Mouse (Mus musculus): ENCODE data around the gene Opa1. TPM values are rescaled to one million over a fixed set of nuclear protein-coding genes. Genes with fewer than 3 reads are reported as not detected.
A peak's percentile ranks its signal among the peaks of the same experiment; 100 is the strongest.

Gene Opa1
- 19.5 and 44.0 TPM in 2 replicates for polyA plus RNA-seq (2014; fragmentation: Nextera tagmentation; extraction: Ambion mirVana)

DNA sequence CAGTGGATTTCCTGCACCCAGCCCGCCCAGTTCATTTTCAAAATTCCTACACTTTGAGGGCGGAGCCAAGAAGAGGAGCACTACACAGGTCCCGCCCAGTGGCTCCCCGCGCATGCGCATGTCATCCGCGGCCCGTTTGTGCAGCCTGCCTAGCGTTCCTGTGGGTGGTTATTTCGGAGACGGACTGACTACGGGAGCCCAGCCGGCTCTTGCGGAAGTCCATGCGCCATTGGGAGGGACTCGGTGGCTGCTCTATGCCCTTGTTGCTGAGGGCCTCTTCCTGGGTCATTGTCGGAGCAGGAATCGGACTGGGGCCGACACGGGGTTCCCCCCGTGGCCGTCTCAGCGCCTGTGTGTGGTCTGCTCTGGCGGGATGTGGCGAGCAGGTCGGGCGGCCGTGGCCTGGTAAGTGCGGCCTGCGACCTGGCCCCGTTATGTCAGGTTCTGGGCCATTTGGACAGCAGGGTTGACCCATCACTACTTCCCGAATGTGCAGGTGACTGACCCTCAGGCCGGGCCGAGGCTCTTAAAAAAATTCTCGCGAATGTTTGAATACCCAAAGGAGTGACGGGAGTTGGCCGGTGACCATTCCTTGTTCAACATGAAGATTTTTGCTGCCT is at the start of gene Opa1:
Gene Opa1 (plus strand): TSS at position 168 of the 620 bp plus-strand sequence.
- under 1% methylated on average over 39 of the region's 39 CpGs for WGBS
- H3K27ac ChIP-seq (ENCODE audit: low read depth, low read length): no peak within 1 kb of the TSS

DNA sequence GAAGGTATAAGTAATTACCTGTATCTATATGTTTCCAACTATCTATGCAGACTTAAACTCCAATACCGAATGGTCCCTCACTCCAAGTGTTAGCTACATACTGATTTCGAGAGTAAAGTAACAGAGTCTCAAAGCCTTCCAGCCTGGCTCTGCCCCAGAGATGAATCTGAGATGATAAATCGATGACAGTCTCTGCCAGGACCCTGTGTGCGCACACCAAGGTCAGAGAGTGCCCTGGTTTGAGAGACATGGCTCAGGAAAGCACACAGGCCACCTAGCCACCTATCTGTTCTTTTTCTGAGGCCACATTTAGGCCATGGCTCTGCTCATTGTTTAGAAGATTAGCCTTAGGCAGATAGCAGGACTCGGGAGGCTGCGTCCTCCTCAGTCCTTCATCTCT is 45.5 kb upstream of the Opa1 start:
- H3K27me3 ChIP-seq (ENCODE audit: control insufficient read depth, insufficient read depth, low read length): no peaks in the 10 kb centered on the region
- 83% methylated on average over 6 of the region's 6 CpGs for WGBS
- no peak for ATAC-seq (ENCODE audit: low FRiP score, low TSS enrichment)
- no peak overlapping the region for H3K9ac ChIP-seq (ENCODE audit: low read depth, low read length)
- H3K36me3 ChIP-seq (ENCODE audit: control insufficient read depth, insufficient read depth, low read length): no peaks in the 10 kb centered on the region
- no peak overlapping the region for H3K4me2 ChIP-seq (replicated peaks; ENCODE audit: low read depth, low read length)
- no peak overlapping the region for H3K27ac ChIP-seq (ENCODE audit: low read depth, low read length)
- H3K4me3 ChIP-seq (ENCODE audit: low read length): no peak overlapping the region
- H3K4me1 ChIP-seq (ENCODE audit: control insufficient read depth, insufficient read depth, low read length): no peaks in the 10 kb centered on the region
- H3K9me3 ChIP-seq (ENCODE audit: control insufficient read depth, low read length): no peaks in the 10 kb centered on the region

More for the DNA sequence above, at the start of gene Opa1:
- peak within 1 kb of the TSS; percentile 91 for H3K4me3 ChIP-seq (ENCODE audit: low read length)
- H3K4me2 ChIP-seq (replicated peaks; ENCODE audit: low read depth, low read length): peak within 1 kb of the TSS; percentile 93
- ATAC-seq (ENCODE audit: low FRiP score, low TSS enrichment): peak; percentile 100
- peak within 1 kb of the TSS; percentile 92 for H3K9ac ChIP-seq (ENCODE audit: low read depth, low read length)
- H3K27me3 ChIP-seq (ENCODE audit: control insufficient read depth, insufficient read depth, low read length): no peaks in the 10 kb centered on the region
- H3K4me1 ChIP-seq (ENCODE audit: control insufficient read depth, insufficient read depth, low read length): peaks cover 8% of the 10 kb centered on the region; the same call in 1 of the 2 replicates
- H3K36me3 ChIP-seq (ENCODE audit: control insufficient read depth, insufficient read depth, low read length): no peaks in the 10 kb centered on the region
- no peaks in the 10 kb centered on the region for H3K9me3 ChIP-seq (ENCODE audit: control insufficient read depth, low read length)

DNA sequence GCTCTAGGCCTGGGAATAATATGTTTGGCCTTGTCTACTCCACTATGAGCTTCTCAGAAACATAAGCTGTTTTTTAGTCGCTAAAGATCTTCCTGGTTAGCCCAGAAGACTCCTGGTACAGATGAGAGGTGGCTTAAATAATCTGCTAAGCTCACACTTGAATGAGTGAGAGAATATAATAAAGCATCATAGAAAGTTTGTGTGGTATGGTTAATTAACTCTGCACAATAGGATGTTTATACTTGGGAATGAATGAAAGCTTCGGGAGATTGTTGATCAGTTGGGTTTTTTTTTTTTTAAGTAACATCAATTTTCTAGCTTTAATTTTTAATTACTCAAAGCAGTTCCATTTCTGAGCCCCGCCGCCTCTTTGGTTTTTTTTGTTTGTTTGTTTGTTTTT is 43.3 kb upstream of the Opa1 start:
- Histone ChIP-seq H3K4me2 (replicated peaks; ENCODE audit: low read depth, low read length) (no peak overlapping the region), H3K36me3 (ENCODE audit: control insufficient read depth, insufficient read depth, low read length) (no peaks in the 10 kb centered on the region), H3K27ac (ENCODE audit: low read depth, low read length) (no peak overlapping the region), H3K9me3 (ENCODE audit: control insufficient read depth, low read length) (no peaks in the 10 kb centered on the region), H3K9ac (ENCODE audit: low read depth, low read length) (no peak overlapping the region), H3K4me1 (ENCODE audit: control insufficient read depth, insufficient read depth, low read length) (no peaks in the 10 kb centered on the region), H3K4me3 (ENCODE audit: low read length) (no peak overlapping the region), H3K27me3 (ENCODE audit: control insufficient read depth, insufficient read depth, low read length) (no peaks in the 10 kb centered on the region)
- 92% methylated on average over 4 of the region's 4 CpGs for WGBS
- ATAC-seq (ENCODE audit: low FRiP score, low TSS enrichment): no peak

DNA sequence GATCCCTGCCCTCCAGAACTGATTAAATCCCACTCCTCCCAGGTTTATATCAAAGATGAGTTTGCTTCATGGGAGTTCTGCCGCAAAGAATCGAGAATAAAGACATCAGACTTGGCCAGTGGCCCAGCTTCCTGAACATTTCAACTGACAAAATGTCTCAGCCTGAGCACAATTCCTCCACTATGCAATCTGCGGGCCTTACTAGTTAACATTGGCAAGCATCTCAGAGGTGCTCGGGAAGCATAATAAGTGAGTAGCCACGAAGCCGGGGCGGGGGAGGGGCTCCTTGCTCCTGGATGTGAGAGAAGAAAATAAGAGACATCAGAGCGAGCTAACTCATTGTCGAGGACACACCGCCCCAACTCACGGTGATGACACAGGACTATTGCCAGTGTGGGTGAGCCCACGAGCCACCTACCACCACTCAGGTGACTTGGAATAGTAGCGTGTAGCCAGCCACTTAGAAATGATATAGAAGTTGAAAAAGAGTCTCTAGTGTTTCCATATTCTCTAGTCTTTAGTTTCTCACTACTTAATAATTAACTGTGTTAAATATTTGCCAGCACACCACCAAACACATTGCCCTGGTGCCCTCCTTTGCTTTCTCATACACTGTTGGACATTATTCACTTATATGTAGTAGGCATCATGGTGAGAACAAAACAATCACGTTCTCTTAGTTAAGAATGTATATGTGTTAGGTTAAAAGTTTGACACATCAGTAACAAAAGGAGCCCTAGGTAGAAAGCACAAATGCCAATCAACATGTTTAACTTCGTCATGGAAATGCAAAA is 42.5 kb upstream of the Opa1 start:
- Histone ChIP-seq H3K4me3 (ENCODE audit: low read length) (no peak overlapping the region), H3K36me3 (ENCODE audit: control insufficient read depth, insufficient read depth, low read length) (no peaks in the 10 kb centered on the region), H3K4me2 (replicated peaks; ENCODE audit: low read depth, low read length) (no peak overlapping the region), H3K4me1 (ENCODE audit: control insufficient read depth, insufficient read depth, low read length) (no peaks in the 10 kb centered on the region), H3K9ac (ENCODE audit: low read depth, low read length) (no peak overlapping the region), H3K27me3 (ENCODE audit: control insufficient read depth, insufficient read depth, low read length) (no peaks in the 10 kb centered on the region), H3K9me3 (ENCODE audit: control insufficient read depth, low read length) (no peaks in the 10 kb centered on the region), H3K27ac (ENCODE audit: low read depth, low read length) (no peak overlapping the region)
- ATAC-seq (ENCODE audit: low FRiP score, low TSS enrichment): no peak
- WGBS: 76% methylated on average over 15 of the region's 15 CpGs

DNA sequence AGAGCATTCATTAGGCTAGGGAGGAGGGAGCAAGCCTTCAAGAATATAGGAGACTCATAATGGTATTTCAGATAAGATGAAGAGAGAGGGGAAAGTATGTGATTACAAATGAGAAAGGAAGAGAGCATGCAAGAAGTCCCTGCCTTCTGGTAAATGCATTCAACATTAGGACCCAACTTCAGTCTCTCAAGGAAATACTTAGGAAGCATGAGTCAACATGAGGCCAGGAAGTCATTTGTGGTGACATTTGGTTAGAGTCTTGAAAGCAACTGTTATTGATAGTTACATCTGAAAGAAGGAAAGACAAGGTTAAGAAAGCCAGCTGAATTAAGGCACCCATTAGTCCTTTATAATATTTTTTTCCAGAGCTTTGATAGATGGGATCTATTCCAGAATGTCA is 39.2 kb upstream of the Opa1 start:
- Histone ChIP-seq H3K9ac (ENCODE audit: low read depth, low read length) (no peak overlapping the region), H3K36me3 (ENCODE audit: control insufficient read depth, insufficient read depth, low read length) (no peaks in the 10 kb centered on the region), H3K27me3 (ENCODE audit: control insufficient read depth, insufficient read depth, low read length) (no peaks in the 10 kb centered on the region), H3K4me3 (ENCODE audit: low read length) (no peak overlapping the region), H3K4me1 (ENCODE audit: control insufficient read depth, insufficient read depth, low read length) (no peaks in the 10 kb centered on the region), H3K27ac (ENCODE audit: low read depth, low read length) (no peak overlapping the region), H3K9me3 (ENCODE audit: control insufficient read depth, low read length) (no peaks in the 10 kb centered on the region), H3K4me2 (replicated peaks; ENCODE audit: low read depth, low read length) (no peak overlapping the region)
- ATAC-seq (ENCODE audit: low FRiP score, low TSS enrichment): no peak

DNA sequence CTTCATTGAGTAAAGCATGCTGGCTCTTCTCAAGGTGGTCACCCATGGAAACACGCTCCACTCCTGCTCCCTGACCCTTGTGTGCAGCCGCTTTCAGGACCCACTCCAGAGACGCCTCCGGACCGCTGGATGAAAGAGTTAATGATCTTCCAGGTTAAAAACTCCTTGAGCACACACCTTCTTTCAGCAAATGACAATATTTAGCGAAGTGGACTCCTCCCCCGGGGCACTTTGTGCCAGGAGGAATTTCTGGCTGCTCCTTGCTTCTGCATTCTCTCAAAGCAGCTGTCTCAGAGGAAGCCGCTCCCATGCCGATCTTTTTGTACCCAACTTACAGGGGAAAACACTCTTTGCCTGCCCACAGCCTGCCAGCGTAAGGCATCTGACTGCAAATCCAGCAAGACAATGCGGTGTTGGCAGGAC is 37.9 kb upstream of the Opa1 start:
- Histone ChIP-seq H3K36me3 (ENCODE audit: control insufficient read depth, insufficient read depth, low read length) (no peaks in the 10 kb centered on the region), H3K4me1 (ENCODE audit: control insufficient read depth, insufficient read depth, low read length) (no peaks in the 10 kb centered on the region), H3K9me3 (ENCODE audit: control insufficient read depth, low read length) (no peaks in the 10 kb centered on the region), H3K27me3 (ENCODE audit: control insufficient read depth, insufficient read depth, low read length) (no peaks in the 10 kb centered on the region), H3K27ac (ENCODE audit: low read depth, low read length) (no peak overlapping the region), H3K9ac (ENCODE audit: low read depth, low read length) (no peak overlapping the region), H3K4me2 (replicated peaks; ENCODE audit: low read depth, low read length) (no peak overlapping the region), H3K4me3 (ENCODE audit: low read length) (no peak overlapping the region)
- 66% methylated on average over 11 of the region's 11 CpGs for WGBS
- no peak for ATAC-seq (ENCODE audit: low FRiP score, low TSS enrichment)

DNA sequence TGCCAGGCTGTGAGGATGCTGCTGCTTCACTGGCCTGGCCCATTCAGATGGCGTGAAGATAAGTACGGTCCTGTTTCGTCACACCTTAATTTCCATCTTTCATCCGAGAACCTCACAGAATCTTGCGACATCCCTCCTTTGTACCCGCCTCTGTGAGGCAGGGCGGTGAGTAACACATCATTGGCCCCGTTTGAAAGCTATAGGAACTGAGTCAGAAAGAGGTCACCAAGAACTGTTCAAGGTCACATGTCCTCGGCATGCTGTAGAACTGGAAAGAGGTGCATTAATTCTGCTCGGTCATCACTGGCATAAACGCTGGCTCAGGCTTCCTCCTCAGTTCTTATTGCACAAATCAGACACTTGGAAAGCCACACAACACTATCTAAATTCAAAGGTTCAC is 34.3 kb upstream of the Opa1 start, which contains the start of gene Atp13a4:
Gene Atp13a4 (minus strand): TSS at position 36 of the 400 bp plus-strand sequence.
- H3K9ac ChIP-seq (ENCODE audit: low read depth, low read length): no peak within 1 kb of the TSS
- H3K27me3 ChIP-seq (ENCODE audit: control insufficient read depth, insufficient read depth, low read length): no peaks in the 10 kb centered on the region
- H3K9me3 ChIP-seq (ENCODE audit: control insufficient read depth, low read length): no peaks in the 10 kb centered on the region
- no peaks in the 10 kb centered on the region for H3K36me3 ChIP-seq (ENCODE audit: control insufficient read depth, insufficient read depth, low read length)
- 80% methylated on average over 11 of the region's 11 CpGs for WGBS
- no peak for ATAC-seq (ENCODE audit: low FRiP score, low TSS enrichment)
- no peaks in the 10 kb centered on the region for H3K4me1 ChIP-seq (ENCODE audit: control insufficient read depth, insufficient read depth, low read length)
- no peak within 1 kb of the TSS for H3K27ac ChIP-seq (ENCODE audit: low read depth, low read length)
- H3K4me3 ChIP-seq (ENCODE audit: low read length): no peak within 1 kb of the TSS
- H3K4me2 ChIP-seq (replicated peaks; ENCODE audit: low read depth, low read length): no peak within 1 kb of the TSS

DNA sequence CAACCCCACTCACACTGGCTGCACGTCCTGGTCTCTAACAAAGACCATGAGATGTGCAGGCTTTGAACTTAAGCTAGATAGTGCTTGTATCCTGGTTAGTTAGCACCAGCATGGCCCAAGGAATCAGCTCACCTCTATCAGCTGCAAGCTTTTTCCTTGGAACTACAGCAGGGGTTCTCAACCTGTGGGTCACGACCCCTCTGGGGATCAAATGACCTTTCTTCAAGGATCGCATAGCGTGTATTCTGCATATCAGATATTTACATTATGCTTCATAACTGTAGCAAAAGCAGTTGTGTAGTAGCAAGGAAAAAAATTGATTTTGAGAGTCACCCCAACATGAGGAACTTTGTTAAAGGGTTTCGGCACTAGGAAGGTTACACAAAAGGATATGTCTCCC is 19.5 kb upstream of the Opa1 start:
- no peak overlapping the region for H3K4me3 ChIP-seq (ENCODE audit: low read length)
- H3K9ac ChIP-seq (ENCODE audit: low read depth, low read length): no peak overlapping the region
- no peaks in the 10 kb centered on the region for H3K4me1 ChIP-seq (ENCODE audit: control insufficient read depth, insufficient read depth, low read length)
- no peaks in the 10 kb centered on the region for H3K9me3 ChIP-seq (ENCODE audit: control insufficient read depth, low read length)
- ATAC-seq (ENCODE audit: low FRiP score, low TSS enrichment): no peak
- no peak overlapping the region for H3K4me2 ChIP-seq (replicated peaks; ENCODE audit: low read depth, low read length)
- H3K27me3 ChIP-seq (ENCODE audit: control insufficient read depth, insufficient read depth, low read length): no peaks in the 10 kb centered on the region
- no peak overlapping the region for H3K27ac ChIP-seq (ENCODE audit: low read depth, low read length)
- 82% methylated on average over 5 of the region's 5 CpGs for WGBS
- H3K36me3 ChIP-seq (ENCODE audit: control insufficient read depth, insufficient read depth, low read length): no peaks in the 10 kb centered on the region

DNA sequence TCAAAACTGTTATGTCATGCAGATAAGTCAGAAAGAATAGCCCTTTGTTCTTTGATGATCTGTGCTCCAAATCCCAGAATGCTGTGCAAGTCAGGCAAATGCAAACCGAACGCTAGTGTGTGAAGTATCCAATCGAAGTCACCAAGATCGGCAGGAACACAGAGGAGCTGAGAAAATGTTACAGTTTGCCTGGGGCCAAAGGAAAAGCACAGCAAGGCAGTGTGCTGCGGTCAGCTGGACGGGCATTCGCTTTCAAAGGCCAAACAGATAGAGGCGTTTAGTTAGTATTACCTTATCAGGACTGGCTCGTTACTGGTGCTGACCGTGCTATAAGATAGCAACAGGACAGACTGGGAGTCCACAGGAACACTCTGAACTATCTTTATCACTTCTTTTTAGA is 18.7 kb upstream of the Opa1 start:
- Histone ChIP-seq H3K9ac (ENCODE audit: low read depth, low read length) (no peak overlapping the region), H3K36me3 (ENCODE audit: control insufficient read depth, insufficient read depth, low read length) (no peaks in the 10 kb centered on the region), H3K27ac (ENCODE audit: low read depth, low read length) (no peak overlapping the region), H3K4me3 (ENCODE audit: low read length) (no peak overlapping the region), H3K27me3 (ENCODE audit: control insufficient read depth, insufficient read depth, low read length) (no peaks in the 10 kb centered on the region), H3K9me3 (ENCODE audit: control insufficient read depth, low read length) (no peaks in the 10 kb centered on the region), H3K4me1 (ENCODE audit: control insufficient read depth, insufficient read depth, low read length) (no peaks in the 10 kb centered on the region), H3K4me2 (replicated peaks; ENCODE audit: low read depth, low read length) (peak overlapping the region; percentile 26)
- WGBS: 47% methylated on average over 10 of the region's 10 CpGs
- ATAC-seq (ENCODE audit: low FRiP score, low TSS enrichment): no peak; the same call in 1 of the 2 replicates

Data from kidney, embryonic 14.5 days (tissue).